Mouse (Mus musculus) A20 (cell line): ENCODE measurements at regions not wholly inside any gene's neighbourhood (a gene's known extent, or its start where the extent isn't known, plus 50 kb on each side); places are given as distances from the start of the nearest gene placed in this dataset.
"Not testable (repeated sequence)": the region's sequence is repeated elsewhere in the genome, so short reads cannot be mapped to it uniquely, and the experiment has no call there.

Source experiments
- DNase-seq: peaks from one replicate; pipeline ENCODE4 v3.0.0-alpha.2; 2011; ENCODE audit warnings: low read depth, low spot score

- no peak for DNase-seq
Measured at GRCm38 (mm10) chr2:146723671-146724070, 132.0 kb upstream of the Kiz start.

GRCm38 (mm10) chr2:146724142-146724679 is 131.5 kb upstream of the Kiz start:
- no peak for DNase-seq

- no peak for DNase-seq
Measured at GRCm38 (mm10) chr2:146724924-146725555, 130.6 kb upstream of the Kiz start.

GRCm38 (mm10) chr2:146728693-146729092 is 127.0 kb upstream of the Kiz start:
- DNase-seq: no peak

- no peak for DNase-seq
Measured at GRCm38 (mm10) chr2:146731081-146731480, 124.6 kb upstream of the Kiz start.

GRCm38 (mm10) chr2:146732891-146733290 is 122.8 kb upstream of the Kiz start:
- DNase-seq: not testable (repeated sequence)

- no peak for DNase-seq
Measured at GRCm38 (mm10) chr2:146744396-146744795, 111.3 kb upstream of the Kiz start.

- no peak for DNase-seq
Measured at GRCm38 (mm10) chr2:146745012-146745682, 110.5 kb upstream of the Kiz start.

GRCm38 (mm10) chr2:146745683-146746047 is 110.0 kb upstream of the Kiz start:
- no peak for DNase-seq

GRCm38 (mm10) chr2:146753988-146754387 is 101.7 kb upstream of the Kiz start:
- no peak for DNase-seq

- no peak for DNase-seq
Measured at GRCm38 (mm10) chr2:146763522-146764144, 92.0 kb upstream of the Kiz start.

- DNase-seq: no peak
Measured at GRCm38 (mm10) chr2:146764313-146765255, 91.1 kb upstream of the Kiz start.

GRCm38 (mm10) chr2:146774876-146775275 is 80.8 kb upstream of the Kiz start:
- no peak for DNase-seq

GRCm38 (mm10) chr2:146787132-146787810 is 68.4 kb upstream of the Kiz start:
- DNase-seq: no peak

- DNase-seq: no peak
Measured at GRCm38 (mm10) chr2:146787811-146788455, 67.7 kb upstream of the Kiz start.

- DNase-seq: no peak
Measured at GRCm38 (mm10) chr2:146792844-146793420, 62.7 kb upstream of the Kiz start.

- DNase-seq: no peak
Measured at GRCm38 (mm10) chr2:146802973-146803372, 52.7 kb upstream of the Kiz start.
